Mouse (Mus musculus) megakaryocyte, embryonic 14.5 days (primary cell): ENCODE data around the gene Prf1.

ENCODE experiments used
- FLI1 ChIP-seq: IDR thresholded peaks from 2 replicates; pipeline ENCODE4 v1.6.1; 2012; ENCODE audit warnings: low read length, inconsistent platforms, mixed read lengths
- GATA1 ChIP-seq: IDR thresholded peaks from 3 replicates; pipeline ENCODE4 v1.6.1; 2012; ENCODE audit warnings: mixed read lengths, low read length, inconsistent platforms, borderline replicate concordance

GRCm38 (mm10) chr10:61308706-61309320, 11.2 kb downstream of the Prf1 start:
- TF ChIP-seq GATA1 (no peak), FLI1 (no peak)
